Mouse (Mus musculus) brain, adult 2 months (tissue): ENCODE measurements around the gene Ms4a6b.
"Not testable (repeated sequence)": the region's sequence is repeated elsewhere in the genome, so short reads cannot be mapped to it uniquely, and the experiment has no call there.

Source experiments
- DNase-seq: peaks from one replicate; pipeline ENCODE4 v3.0.0; 2011; ENCODE audit warnings: low read depth, low spot score

Ms4a6b gene

DNA sequence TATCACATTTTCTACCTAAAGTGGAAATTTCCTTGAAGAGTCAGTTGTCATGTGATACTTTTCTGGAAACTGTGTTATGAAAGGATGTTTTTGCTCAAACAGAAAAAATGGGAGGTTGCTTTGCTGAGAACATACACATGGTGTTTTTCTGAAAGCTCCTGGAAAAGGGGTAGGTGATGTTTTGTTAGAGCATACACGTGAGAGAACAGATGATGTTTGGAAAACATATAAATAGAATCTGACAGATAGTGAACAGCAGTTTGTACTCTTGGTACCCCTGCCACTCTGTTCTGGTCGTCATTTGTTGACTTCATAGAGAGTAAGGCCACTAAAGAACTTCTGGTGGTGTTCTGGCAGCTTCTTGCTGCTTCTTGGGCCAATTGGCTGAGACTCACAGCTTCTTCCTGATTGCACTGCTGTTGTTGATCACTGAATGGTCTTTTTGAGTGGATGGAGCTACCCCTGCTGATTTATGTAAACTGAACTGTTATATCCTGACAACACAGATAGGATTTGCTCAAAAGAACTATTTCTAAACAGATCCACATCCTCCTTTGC is 17.7 kb downstream of the Ms4a6b start:
- no peak for DNase-seq

DNA sequence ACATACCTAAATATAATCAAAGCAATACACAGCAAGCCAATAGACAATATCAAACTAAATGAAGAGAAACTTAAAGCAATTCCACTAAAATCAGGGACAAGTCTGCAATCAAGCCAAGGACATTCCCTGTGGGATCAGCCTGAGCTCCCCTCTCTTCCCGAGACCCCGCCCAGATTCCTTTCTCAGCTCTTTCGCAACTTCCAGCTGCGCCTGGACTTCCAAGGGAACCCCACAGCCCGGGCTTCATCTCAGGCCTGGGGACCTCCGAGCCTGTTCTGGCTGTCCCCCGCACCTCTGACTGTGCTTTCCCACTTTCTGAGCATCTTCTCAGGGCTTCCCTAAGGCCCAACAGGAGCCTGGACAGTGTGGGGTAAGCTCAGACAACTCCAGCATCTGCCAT is 20.3 kb downstream of the Ms4a6b start, which contains the start of gene Ms4a4d:
Gene Ms4a4d (plus strand): TSS at position 209 of the 400 bp plus-strand sequence.
- DNase-seq, result no peak

DNA sequence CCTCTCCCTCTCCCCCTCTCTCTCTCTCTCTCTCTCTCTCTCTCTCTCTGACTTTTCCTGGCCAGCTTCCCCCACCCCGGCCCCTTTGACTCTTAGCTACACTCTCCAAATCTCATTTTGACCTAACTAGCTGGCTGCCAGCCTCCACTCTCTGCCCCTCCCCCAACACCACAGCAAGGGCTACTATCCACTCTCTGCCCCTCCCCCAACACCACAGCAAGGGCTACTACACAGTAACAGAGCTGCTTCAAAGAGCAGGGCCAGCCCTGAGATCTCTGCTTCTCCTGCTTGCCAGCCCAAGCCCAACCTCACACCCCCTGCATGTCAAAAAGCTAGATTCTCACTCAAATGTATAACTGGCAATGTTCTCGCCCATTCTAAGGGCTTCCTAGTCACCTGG is 21.0 kb downstream of the Ms4a6b start:
- DNase-seq, result no peak

DNA sequence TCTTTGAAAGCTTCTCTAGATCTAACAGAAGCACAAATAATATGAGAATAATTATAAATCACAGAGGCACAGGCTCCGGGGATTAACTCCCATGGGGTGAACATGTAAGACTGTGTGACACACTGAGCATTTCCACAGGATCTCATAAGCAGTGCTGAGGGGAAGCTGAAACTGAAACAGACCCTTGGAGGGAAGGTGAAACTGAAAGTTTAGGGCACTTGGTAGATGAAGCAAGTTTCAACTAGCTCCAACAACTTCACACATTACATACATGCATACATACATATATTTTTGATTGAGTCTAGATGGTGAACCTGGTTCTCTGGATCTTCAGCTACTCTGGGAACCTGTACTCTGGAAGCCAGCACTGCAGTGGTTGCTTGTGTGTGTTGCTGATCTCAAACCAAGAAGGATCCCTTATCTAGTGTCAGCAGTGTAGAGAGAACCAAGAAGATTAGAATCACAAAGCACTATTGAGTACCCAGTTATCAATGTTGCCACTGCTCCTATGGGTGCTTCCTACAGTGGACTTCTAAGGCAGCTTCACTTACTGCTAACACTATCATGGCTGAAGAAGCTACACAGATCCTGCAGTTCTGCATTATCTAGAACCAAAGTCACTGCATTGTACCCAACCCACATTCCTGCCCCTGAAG is 24.0 kb downstream of the Ms4a6b start:
- peak; percentile 7 for DNase-seq

DNA sequence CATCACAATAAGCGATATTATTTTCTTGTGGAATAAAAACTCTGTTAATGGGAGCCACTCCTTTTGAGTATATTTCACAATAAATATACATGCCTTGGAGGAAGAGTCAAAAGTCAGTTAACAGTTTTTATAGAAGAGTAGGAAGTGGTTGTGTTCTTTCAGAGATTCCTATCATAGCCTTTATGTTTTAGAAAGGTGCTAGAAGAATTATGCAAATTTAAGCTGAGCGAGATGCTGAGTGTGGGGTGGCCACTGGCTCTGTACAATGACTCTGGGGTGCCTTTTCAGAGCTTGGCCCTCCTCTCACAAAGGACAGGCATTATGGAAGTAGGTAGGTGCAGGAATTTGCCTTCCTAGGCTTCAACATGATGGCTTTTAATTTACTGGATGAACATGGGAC is 28.1 kb downstream of the Ms4a6b start:
- DNase-seq, result not testable (repeated sequence)

DNA sequence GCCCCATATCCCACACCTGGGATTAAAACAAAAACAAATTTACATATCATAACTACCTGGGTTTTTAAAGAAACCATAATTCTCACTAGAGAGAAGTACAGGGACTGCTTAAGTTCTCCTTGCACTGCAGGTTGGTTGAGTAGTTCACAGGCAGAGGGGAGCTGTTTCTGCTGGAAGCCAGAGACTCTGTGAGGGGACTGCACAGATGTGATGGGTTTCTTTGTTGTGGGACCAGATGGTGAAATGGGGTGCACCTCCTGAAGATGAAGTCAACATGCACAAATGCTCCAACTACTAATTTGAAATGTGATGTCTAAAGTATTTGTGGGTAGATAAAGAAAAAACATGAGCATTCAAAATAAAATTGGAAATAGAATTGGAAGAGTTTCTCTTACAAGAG is 31.6 kb downstream of the Ms4a6b start:
- DNase-seq, result no peak

DNA sequence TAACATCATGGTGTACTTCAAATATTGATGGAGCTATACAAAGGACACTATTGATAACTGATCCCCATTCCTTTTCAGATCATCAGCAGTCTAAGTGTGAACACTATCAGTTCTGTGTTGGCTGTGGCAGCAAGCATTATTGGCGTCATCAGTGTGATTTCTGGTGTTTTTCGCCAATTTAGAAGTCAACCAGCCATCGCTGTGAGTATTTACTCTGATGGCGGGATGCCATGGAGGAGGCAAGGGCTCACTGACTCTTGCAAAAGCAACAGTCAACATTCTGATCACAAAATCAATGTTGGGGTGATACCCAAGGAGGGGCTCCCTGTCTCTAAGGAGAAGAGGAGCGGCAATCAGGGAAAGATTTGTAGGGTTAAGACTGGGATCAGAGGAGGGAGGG is 38.4 kb downstream of the Ms4a6b start:
- DNase-seq, result no peak

DNA sequence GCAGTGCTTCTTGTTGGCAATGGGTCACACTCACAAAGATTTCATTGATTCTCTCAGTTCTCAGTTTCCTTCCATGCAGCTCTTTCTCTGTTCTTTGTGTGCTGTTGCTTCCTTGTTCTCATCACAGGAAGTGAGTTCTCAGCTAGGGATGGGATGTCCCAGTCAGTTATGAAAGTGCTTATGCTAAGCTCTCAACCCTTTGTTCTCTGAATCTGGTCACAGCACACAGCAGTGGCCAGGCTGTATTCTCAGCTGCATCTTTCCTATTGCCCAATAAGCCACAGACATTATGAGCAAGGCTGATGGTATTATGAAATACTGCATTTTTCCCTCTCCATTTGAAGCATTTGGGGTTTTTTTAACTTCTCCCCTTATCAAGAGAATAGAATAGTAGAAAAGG is 43.2 kb downstream of the Ms4a6b start:
- DNase-seq, result not testable (repeated sequence)

DNA sequence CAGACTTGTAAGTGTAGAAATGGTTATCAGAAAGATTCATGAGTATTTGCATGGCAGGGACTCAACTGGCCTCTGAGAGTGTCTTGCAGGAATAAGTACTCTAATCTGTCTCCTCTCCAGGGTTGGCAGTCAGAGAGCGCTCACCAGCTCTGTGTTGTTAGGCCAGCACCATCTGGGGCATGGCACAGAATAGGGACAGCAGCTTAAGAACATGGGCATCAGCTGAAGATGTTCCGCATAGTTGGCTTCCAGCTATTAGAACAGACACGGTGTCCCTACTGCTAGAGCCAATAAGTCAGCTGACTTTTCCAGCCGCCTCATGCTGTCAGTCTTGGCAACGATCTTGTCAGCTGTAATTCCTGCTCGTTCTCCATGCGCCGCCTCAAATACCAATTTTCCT is 58.7 kb downstream of the Ms4a6b start:
- DNase-seq, result peak; percentile 9
